Mouse (Mus musculus): ENCODE data around the gene Nlrp9b.
"Not testable (repeated sequence)": the region's sequence is repeated elsewhere in the genome, so short reads cannot be mapped to it uniquely, and the experiment has no call there.

Nlrp9b gene

GRCm38 (mm10) chr7:19991165-19991564, at the start of gene Nlrp9b:
Gene Nlrp9b, plus strand, starts transcription at chr7:19991465.
- not testable (repeated sequence) for DNase-seq

GRCm38 (mm10) chr7:19944709-19945108, 46.6 kb upstream of the Nlrp9b start:
- DNase-seq: no peak

GRCm38 (mm10) chr7:19945201-19945600, 46.1 kb upstream of the Nlrp9b start:
- no peak for DNase-seq

- no peak for DNase-seq
These were observed 45.3 kb upstream of the Nlrp9b start for GRCm38 (mm10) chr7:19945821-19946515.

DNA sequence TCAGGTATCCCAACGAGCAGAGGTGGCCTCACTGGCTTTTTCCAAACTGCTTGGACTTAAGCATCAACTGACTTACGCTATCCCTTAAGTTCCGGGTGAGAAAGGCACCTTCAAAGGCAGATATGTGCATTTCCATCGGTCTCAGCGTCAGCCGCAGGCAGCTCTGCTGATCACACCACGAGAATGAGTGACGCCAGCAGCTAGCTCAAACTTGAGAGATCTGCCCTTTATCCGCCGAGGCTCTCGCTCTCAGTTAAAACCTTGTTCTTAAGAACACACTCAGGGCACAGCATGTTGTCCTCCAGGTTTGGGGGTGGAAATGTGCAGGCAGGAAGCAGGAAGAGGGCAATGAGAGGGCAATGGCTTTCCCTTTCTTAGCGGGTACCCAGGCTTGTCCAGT, 42.3 kb upstream of the Nlrp9b start:
- no peak for DNase-seq

- peak; percentile 35 for DNase-seq
These were observed 41.3 kb upstream of the Nlrp9b start for GRCm38 (mm10) chr7:19949996-19950395.

GRCm38 (mm10) chr7:19950589-19950988, 40.7 kb upstream of the Nlrp9b start, which contains the start of gene Igsf23:
Gene Igsf23, minus strand, starts transcription at chr7:19950756.
- no peak for DNase-seq

DNA sequence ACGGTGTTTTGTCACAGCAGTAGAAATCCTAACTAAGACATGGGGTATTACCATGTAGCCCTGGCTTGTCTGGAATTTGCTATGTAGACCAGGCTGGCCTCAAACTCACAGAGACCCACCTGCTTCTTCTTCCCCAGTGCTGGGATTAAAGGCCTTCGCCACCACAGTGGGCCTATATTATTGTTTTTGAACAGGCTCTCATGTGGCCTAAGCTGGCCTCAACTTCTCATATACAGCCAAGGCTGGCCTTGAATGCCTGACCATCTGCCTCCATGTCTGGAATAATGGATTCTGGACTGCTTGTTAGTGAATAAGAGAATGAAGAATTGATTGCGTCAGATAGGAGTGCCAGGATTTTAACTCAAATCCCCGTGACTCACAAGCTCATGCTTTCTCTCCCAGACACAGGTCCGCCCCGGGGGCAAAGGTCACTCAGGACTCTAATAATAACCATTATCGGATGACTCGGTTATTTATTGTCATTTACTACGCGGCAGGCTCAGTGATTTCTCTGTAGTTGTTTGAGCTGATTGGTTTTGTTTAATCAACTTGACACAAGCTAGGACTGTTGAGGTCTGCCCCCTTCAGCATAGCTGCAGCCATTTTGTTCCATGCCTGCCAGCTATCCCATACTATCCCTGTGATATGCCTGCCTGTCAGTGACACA, 38.8 kb upstream of the Nlrp9b start:
- DNase-seq: no peak

- DNase-seq: no peak
These were observed 38.2 kb upstream of the Nlrp9b start for GRCm38 (mm10) chr7:19953054-19953453.

- peak in 1 of 2 experiments; percentile 29 for DNase-seq
These were observed 35.4 kb upstream of the Nlrp9b start for GRCm38 (mm10) chr7:19955861-19956260.

DNA sequence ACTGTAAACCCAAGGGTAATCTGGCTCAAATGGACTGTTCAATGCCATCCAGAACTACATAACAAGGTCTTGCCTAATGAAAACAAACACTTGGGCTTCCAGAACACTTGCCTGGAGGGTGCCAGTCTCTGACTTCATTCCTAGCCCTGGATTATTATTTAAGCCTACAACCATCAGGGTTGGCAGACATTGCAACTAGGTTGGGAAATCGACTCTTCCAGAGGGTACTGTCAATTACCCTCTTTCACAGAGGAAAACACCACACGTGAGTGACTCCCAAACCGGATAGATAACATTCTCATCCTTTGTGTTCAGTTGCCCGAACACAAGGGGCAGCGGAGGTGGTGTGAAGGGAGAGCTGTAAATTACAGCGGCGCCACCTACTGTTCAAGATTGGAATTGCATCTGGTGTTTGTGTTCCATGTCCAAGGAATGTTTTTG, 34.9 kb upstream of the Nlrp9b start:
- peak; percentile 81 to 92 for DNase-seq

- DNase-seq: no peak
These were observed 28.8 kb upstream of the Nlrp9b start for GRCm38 (mm10) chr7:19962423-19962822.

DNA sequence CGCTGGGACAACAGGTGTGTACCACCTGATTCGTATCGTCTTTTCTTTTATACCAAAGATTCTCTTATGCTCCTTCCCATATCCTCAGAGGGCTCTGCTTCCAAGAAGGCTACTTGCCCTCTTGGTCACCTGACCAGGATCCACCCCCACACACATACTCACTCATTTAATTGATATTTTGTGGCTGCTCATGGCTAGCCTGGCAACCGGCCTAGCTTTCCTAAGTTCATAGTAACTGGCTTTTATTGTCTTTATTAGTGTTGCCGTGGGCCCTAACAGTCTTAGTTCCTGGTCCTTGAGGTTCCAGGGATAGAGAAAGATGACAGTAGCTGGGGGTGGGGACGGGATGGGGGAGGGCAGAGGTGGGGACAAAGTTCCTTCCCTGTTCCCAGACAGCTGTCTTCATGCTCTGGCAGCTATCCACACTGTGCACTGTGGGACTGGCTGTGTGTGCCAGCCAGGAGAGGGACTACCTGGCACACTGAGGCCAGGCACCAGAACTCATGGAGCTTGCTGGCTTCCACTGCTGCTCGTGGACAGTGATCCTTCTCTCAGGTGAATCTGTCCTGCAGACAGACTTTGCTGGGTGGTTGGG, 26.2 kb upstream of the Nlrp9b start, which contains the start of gene Ceacam20:
TSS of gene Ceacam20 (plus strand) at position 428 of the 595 bp plus-strand sequence.
- DNase-seq: no peak

- no peak for DNase-seq
These were observed 22.2 kb upstream of the Nlrp9b start for GRCm38 (mm10) chr7:19969106-19969505.

GRCm38 (mm10) chr7:19969541-19970090, 21.6 kb upstream of the Nlrp9b start:
- DNase-seq: no peak

DNA sequence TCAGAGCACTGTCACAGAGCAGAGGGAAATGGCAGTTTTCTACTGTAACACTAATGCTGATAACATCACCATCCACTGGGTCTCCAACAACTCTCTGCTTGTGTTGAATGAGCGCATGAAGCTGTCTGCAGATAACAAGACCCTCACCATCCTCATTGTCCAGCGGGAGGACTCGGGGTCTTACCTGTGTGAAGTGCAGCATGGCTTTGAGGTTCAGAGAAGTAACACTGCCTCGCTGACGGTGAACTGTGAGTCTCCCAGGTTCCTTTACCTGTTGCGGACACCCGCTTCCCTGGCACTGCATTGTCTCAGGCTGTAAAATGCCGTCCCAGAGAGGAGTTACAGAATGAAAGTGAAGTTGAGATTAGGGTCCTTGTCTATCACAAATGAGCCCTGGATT, 21.1 kb upstream of the Nlrp9b start:
- no peak for DNase-seq

DNA sequence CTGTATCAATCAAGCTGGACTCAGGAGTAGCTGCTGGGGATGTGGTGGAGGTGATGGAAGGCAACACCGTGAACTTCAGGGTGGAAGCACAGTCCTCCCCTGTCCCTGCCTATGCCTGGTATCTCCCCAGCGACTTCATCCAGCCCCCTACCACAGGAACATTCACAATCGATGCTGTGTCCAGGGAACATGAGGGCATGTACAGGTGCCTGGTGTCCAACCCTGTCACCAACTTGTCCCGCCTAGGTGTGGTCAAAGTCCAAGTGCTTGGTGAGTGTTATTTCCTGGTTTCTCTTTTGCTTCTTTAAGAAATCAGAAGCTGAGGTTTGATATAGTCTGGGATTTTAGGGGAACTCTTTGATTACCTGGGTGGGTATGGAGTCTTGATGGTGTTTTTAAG, 19.7 kb upstream of the Nlrp9b start:
- no peak for DNase-seq

- not testable (repeated sequence) for DNase-seq
These were observed 5.5 kb downstream of the Nlrp9b start for GRCm38 (mm10) chr7:19996721-19997120.

- no peak for DNase-seq
These were observed 18.7 kb downstream of the Nlrp9b start for GRCm38 (mm10) chr7:20009987-20010386.

GRCm38 (mm10) chr7:20064100-20064499, 72.8 kb downstream of the Nlrp9b start:
- DNase-seq: not testable (repeated sequence)

- not testable (repeated sequence) for DNase-seq
These were observed 86.9 kb downstream of the Nlrp9b start for GRCm38 (mm10) chr7:20078118-20078517.

DNA sequence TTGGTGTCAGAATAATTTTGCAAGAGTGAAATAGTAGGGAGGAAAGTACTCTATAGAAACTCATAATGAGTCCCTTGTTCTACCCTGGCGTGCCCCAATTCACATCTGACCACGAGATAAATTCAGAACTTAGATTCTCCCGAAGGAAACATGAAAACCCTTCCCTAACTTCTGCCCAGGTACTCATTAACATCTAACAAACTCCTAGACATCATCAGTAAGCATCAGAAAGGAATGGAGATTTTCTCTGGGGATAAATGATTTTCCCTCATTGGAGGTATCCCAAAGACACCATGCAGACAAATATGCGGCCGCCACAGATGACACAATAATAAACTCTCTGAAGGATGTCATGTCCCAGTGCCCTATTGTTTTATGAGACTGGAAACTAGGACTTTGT, 108.1 kb downstream of the Nlrp9b start, which contains the start of gene Vmn1r91:
TSS of gene Vmn1r91 (plus strand) at position 301 of the 400 bp plus-strand sequence.
- not testable (repeated sequence) for DNase-seq

GRCm38 (mm10) chr7:20122479-20122878, 131.2 kb downstream of the Nlrp9b start, which contains the start of gene Gm16442:
Gene Gm16442, minus strand, starts transcription at chr7:20122579.
- DNase-seq: not testable (repeated sequence)

Data from lung, postnatal 4 days (tissue).